Mouse (Mus musculus): Measurements from ENCODE around the gene Tmed1. TPM values are rescaled to one million over a fixed set of nuclear protein-coding genes. Genes with fewer than 3 reads are reported as not detected.
"Not testable (repeated sequence)": the region's sequence is repeated elsewhere in the genome, so short reads cannot be mapped to it uniquely, and the experiment has no call there.

Gene Tmed1
- polyA plus RNA-seq, 1 experiment from 2014 or later: 118 TPM

GRCm38 (mm10) chr9:21469032-21470024 is 40.7 kb downstream of the Tmed1 start:
- ATAC-seq (ENCODE audit: low FRiP score, low TSS enrichment): peak; percentile 33; the same call in 1 of the 2 replicates
- Histone ChIP-seq H3K9ac (ENCODE audit: low read depth, low read length) (no peak overlapping the region), H3K4me1 (ENCODE audit: control insufficient read depth, insufficient read depth, low read length) (no peaks in the 10 kb centered on the region), H3K4me2 (replicated peaks; ENCODE audit: low read depth, low read length) (no peak overlapping the region), H3K4me3 (ENCODE audit: low read length) (no peak overlapping the region), H3K27me3 (ENCODE audit: control insufficient read depth, insufficient read depth, low read length) (no peaks in the 10 kb centered on the region), H3K9me3 (ENCODE audit: control insufficient read depth, low read length) (no peaks in the 10 kb centered on the region), H3K27ac (ENCODE audit: low read depth, low read length) (no peak overlapping the region), H3K36me3 (ENCODE audit: control insufficient read depth, insufficient read depth, low read length) (peaks cover 74% of the 10 kb centered on the region)
- 90% methylated on average over 20 of the region's 20 CpGs for WGBS

- H3K4me1 ChIP-seq (ENCODE audit: control insufficient read depth, insufficient read depth, low read length): peaks cover 10% of the 10 kb centered on the region
- not testable (repeated sequence) for ATAC-seq (ENCODE audit: low FRiP score, low TSS enrichment); H3K9me3 ChIP-seq (ENCODE audit: control insufficient read depth, low read length); H3K4me3 ChIP-seq (ENCODE audit: low read length); H3K27ac ChIP-seq (ENCODE audit: low read depth, low read length); H3K9ac ChIP-seq (ENCODE audit: low read depth, low read length); H3K4me2 ChIP-seq (replicated peaks; ENCODE audit: low read depth, low read length); H3K27me3 ChIP-seq (ENCODE audit: control insufficient read depth, insufficient read depth, low read length)
- 93% methylated on average over 7 of the region's 7 CpGs for WGBS
- peaks cover 32% of the 10 kb centered on the region for H3K36me3 ChIP-seq (ENCODE audit: control insufficient read depth, insufficient read depth, low read length)
Observed at GRCm38 (mm10) chr9:21464565-21464928, 45.5 kb downstream of the Tmed1 start.

GRCm38 (mm10) chr9:21463766-21464564 is 46.1 kb downstream of the Tmed1 start:
- Histone ChIP-seq H3K4me2 (replicated peaks; ENCODE audit: low read depth, low read length) (no peak overlapping the region), H3K9ac (ENCODE audit: low read depth, low read length) (no peak overlapping the region), H3K4me3 (ENCODE audit: low read length) (no peak overlapping the region), H3K27me3 (ENCODE audit: control insufficient read depth, insufficient read depth, low read length) (no peaks in the 10 kb centered on the region), H3K9me3 (ENCODE audit: control insufficient read depth, low read length) (no peaks in the 10 kb centered on the region), H3K36me3 (ENCODE audit: control insufficient read depth, insufficient read depth, low read length) (peaks cover 27% of the 10 kb centered on the region), H3K4me1 (ENCODE audit: control insufficient read depth, insufficient read depth, low read length) (peaks cover 10% of the 10 kb centered on the region), H3K27ac (ENCODE audit: low read depth, low read length) (no peak overlapping the region)
- no peak for ATAC-seq (ENCODE audit: low FRiP score, low TSS enrichment)
- 88% methylated on average over 3 of the region's 3 CpGs for WGBS

- Histone ChIP-seq H3K4me3 (ENCODE audit: low read length) (no peak overlapping the region), H3K4me2 (replicated peaks; ENCODE audit: low read depth, low read length) (no peak overlapping the region), H3K9ac (ENCODE audit: low read depth, low read length) (no peak overlapping the region), H3K9me3 (ENCODE audit: control insufficient read depth, low read length) (no peaks in the 10 kb centered on the region), H3K27ac (ENCODE audit: low read depth, low read length) (peak overlapping the region; percentile 49; the same call in 1 of the 2 replicates), H3K27me3 (ENCODE audit: control insufficient read depth, insufficient read depth, low read length) (no peaks in the 10 kb centered on the region), H3K36me3 (ENCODE audit: control insufficient read depth, insufficient read depth, low read length) (peaks cover 21% of the 10 kb centered on the region), H3K4me1 (ENCODE audit: control insufficient read depth, insufficient read depth, low read length) (peaks cover 10% of the 10 kb centered on the region)
- 44% methylated on average over 5 of the region's 5 CpGs for WGBS
- no peak for ATAC-seq (ENCODE audit: low FRiP score, low TSS enrichment)
Observed at GRCm38 (mm10) chr9:21463138-21463590, 46.9 kb downstream of the Tmed1 start.

GRCm38 (mm10) chr9:21460400-21460940 is 49.6 kb downstream of the Tmed1 start:
- H3K4me2 ChIP-seq (replicated peaks; ENCODE audit: low read depth, low read length): no peak overlapping the region
- H3K27me3 ChIP-seq (ENCODE audit: control insufficient read depth, insufficient read depth, low read length): no peaks in the 10 kb centered on the region
- ATAC-seq (ENCODE audit: low FRiP score, low TSS enrichment): peak; percentile 29; the same call in 1 of the 2 replicates
- H3K9me3 ChIP-seq (ENCODE audit: control insufficient read depth, low read length): no peaks in the 10 kb centered on the region
- H3K9ac ChIP-seq (ENCODE audit: low read depth, low read length): no peak overlapping the region
- H3K36me3 ChIP-seq (ENCODE audit: control insufficient read depth, insufficient read depth, low read length): peaks cover 4% of the 10 kb centered on the region; the same call in 1 of the 2 replicates
- no peak overlapping the region for H3K4me3 ChIP-seq (ENCODE audit: low read length)
- peaks cover 10% of the 10 kb centered on the region for H3K4me1 ChIP-seq (ENCODE audit: control insufficient read depth, insufficient read depth, low read length)
- H3K27ac ChIP-seq (ENCODE audit: low read depth, low read length): no peak overlapping the region
- WGBS: 76% methylated on average over 3 of the region's 3 CpGs

- Histone ChIP-seq H3K9me3 (ENCODE audit: control insufficient read depth, low read length) (no peaks in the 10 kb centered on the region), H3K27ac (ENCODE audit: low read depth, low read length) (no peak overlapping the region), H3K9ac (ENCODE audit: low read depth, low read length) (no peak overlapping the region), H3K36me3 (ENCODE audit: control insufficient read depth, insufficient read depth, low read length) (no peaks in the 10 kb centered on the region; the same call in 1 of the 2 replicates), H3K4me1 (ENCODE audit: control insufficient read depth, insufficient read depth, low read length) (peaks cover 10% of the 10 kb centered on the region), H3K27me3 (ENCODE audit: control insufficient read depth, insufficient read depth, low read length) (no peaks in the 10 kb centered on the region), H3K4me2 (replicated peaks; ENCODE audit: low read depth, low read length) (no peak overlapping the region), H3K4me3 (ENCODE audit: low read length) (no peak overlapping the region)
- no peak for ATAC-seq (ENCODE audit: low FRiP score, low TSS enrichment)
- 95% methylated on average over 3 of the region's 3 CpGs for WGBS
Observed at GRCm38 (mm10) chr9:21458821-21459220, 51.2 kb downstream of the Tmed1 start.

Small RNA genes lying within 50 kb of the gene (microRNA-seq; reads per million reads assigned to microRNA genes)
- 4.0 reads per million, percentile 16 among the genes with 10 or more reads in this experiment for gene Mir199a-1

Other genes with a start within 250 kb of the Tmed1 start
- gene Atg4d, start 245.0 kb downstream of the Tmed1 start, polyA plus RNA-seq (2014; fragmentation: Nextera tagmentation; extraction: Ambion mirVana): 35.5 and 43.7 TPM in 2 replicates
- 15.3 and 18.6 TPM in 2 replicates for gene Kri1, start 222.3 kb downstream of the Tmed1 start, polyA plus RNA-seq (2014; fragmentation: Nextera tagmentation; extraction: Ambion mirVana)
- gene Cdkn2d, start 218.8 kb downstream of the Tmed1 start, polyA plus RNA-seq (2014; fragmentation: Nextera tagmentation; extraction: Ambion mirVana): 45.3 and 56.2 TPM in 2 replicates
- 33.7 and 36.0 TPM in 2 replicates for gene Ap1m2, start 197.9 kb downstream of the Tmed1 start, polyA plus RNA-seq (2014; fragmentation: Nextera tagmentation; extraction: Ambion mirVana)
- 46.2 and 80.5 TPM in 2 replicates for gene Slc44a2, start 189.6 kb downstream of the Tmed1 start, polyA plus RNA-seq (2014; fragmentation: Nextera tagmentation; extraction: Ambion mirVana)
- 122 and 235 TPM in 2 replicates for gene Ilf3, start 142.4 kb downstream of the Tmed1 start, polyA plus RNA-seq (2014; fragmentation: Nextera tagmentation; extraction: Ambion mirVana)
- 55.7 and 76.0 TPM in 2 replicates for gene Qtrt1, start 98.4 kb downstream of the Tmed1 start, polyA plus RNA-seq (2014; fragmentation: Nextera tagmentation; extraction: Ambion mirVana)
- gene Dnm2, start 85.3 kb downstream of the Tmed1 start, polyA plus RNA-seq (2014; fragmentation: Nextera tagmentation; extraction: Ambion mirVana): 47.8 and 66.1 TPM in 2 replicates
- gene AB124611, start 15.9 kb upstream of the Tmed1 start, polyA plus RNA-seq (2014; fragmentation: Nextera tagmentation; extraction: Ambion mirVana): 3.8 and 4.8 TPM in 2 replicates
- gene Carm1, start 36.6 kb upstream of the Tmed1 start, polyA plus RNA-seq (2014; fragmentation: Nextera tagmentation; extraction: Ambion mirVana): 46.9 and 60.3 TPM in 2 replicates
- 27.0 and 41.3 TPM in 2 replicates for gene Timm29, start 82.5 kb upstream of the Tmed1 start, polyA plus RNA-seq (2014; fragmentation: Nextera tagmentation; extraction: Ambion mirVana)
- gene Yipf2, start 82.6 kb upstream of the Tmed1 start, polyA plus RNA-seq (2014; fragmentation: Nextera tagmentation; extraction: Ambion mirVana): 23.4 and 24.0 TPM in 2 replicates
- gene Smarca4, start 105.9 kb upstream of the Tmed1 start, polyA plus RNA-seq (2014; fragmentation: Nextera tagmentation; extraction: Ambion mirVana): 105 and 125 TPM in 2 replicates
- 13.2 and 15.8 TPM in 2 replicates for gene Ldlr, start 213.2 kb upstream of the Tmed1 start, polyA plus RNA-seq (2014; fragmentation: Nextera tagmentation; extraction: Ambion mirVana)

Measured in kidney, embryonic 14.5 days (tissue).